Mouse (Mus musculus) liver, embryonic 14.5 days (tissue): Measurements from ENCODE around the gene Hspbap1. TPM values are rescaled to one million over a fixed set of nuclear protein-coding genes. Genes with fewer than 3 reads are reported as not detected.

Experiments
- ATAC-seq: fragments of 200-750 bp; cut with Nextera tagmentation; 2 replicates; pipeline ENCODE4 v1.8.0; 2017; ENCODE audit warnings: moderate number of reproducible peaks, mild to moderate bottlenecking, moderate library complexity; ENCODE audit not compliant: insufficient read depth
- DNase-seq, 3 experiments: peaks; one replicate each; pipeline ENCODE4 v3.0.0-alpha.2; 2012 to 2013; ENCODE audit warnings: low read depth in 3 of 3, low spot score in 3 of 3
- H3K27ac ChIP-seq: fragments of 300-500 bp; sonication (generic); 2 replicates; pipeline ENCODE4 v1.5.1; 2014; ENCODE audit warnings: moderate library complexity, mild to moderate bottlenecking, control low read depth, inconsistent platforms
- H3K27me3 ChIP-seq: fragments of 300-500 bp; sonication (generic); 2 replicates; pipeline ENCODE4 v1.6.1; 2014; ENCODE audit warnings: mild to moderate bottlenecking, low read length, moderate library complexity; ENCODE audit not compliant: control insufficient read depth, insufficient read depth
- H3K36me3 ChIP-seq: fragments of 300-500 bp; sonication (generic); replicated peaks from 2 replicates; pipeline ENCODE4 v1.6.1; 2014; ENCODE audit warnings: low read depth; ENCODE audit not compliant: control insufficient read depth, insufficient read depth
- H3K4me1 ChIP-seq, 2 experiments: fragments of 200-500 bp in 1 of 2; fragments of 300-500 bp in 1 of 2; sonication (generic) in 1 of 2; replicated peaks; 2 replicates each; pipeline ENCODE4 v1.6.1; 2012 to 2014; ENCODE audit warnings: antibody characterized with exemption in 1 of 2, inconsistent platforms in 1 of 2, low read length in 1 of 2; ENCODE audit not compliant: control insufficient read depth in 2 of 2, insufficient read depth in 2 of 2
- H3K4me2 ChIP-seq: fragments of 300-500 bp; sonication (generic); 2 replicates; pipeline ENCODE4 v1.6.1; 2014; ENCODE audit warnings: low read depth, mild to moderate bottlenecking, control low read depth, moderate library complexity
- H3K4me3 ChIP-seq, 2 experiments: fragments of 200-500 bp in 1 of 2; fragments of 300-500 bp in 1 of 2; sonication (generic) in 1 of 2; 2 replicates each; pipeline ENCODE4 v1.5.1; 2012 to 2014; ENCODE audit warnings: low read depth in 2 of 2, low read length in 2 of 2, mild to moderate bottlenecking in 2 of 2, control low read depth in 1 of 2, inconsistent platforms in 1 of 2, moderate library complexity in 1 of 2; ENCODE audit not compliant: insufficient read depth in 1 of 2
- H3K9ac ChIP-seq: fragments of 300-500 bp; sonication (generic); replicated peaks from 2 replicates; pipeline ENCODE4 v1.6.1; 2014; ENCODE audit warnings: mild to moderate bottlenecking, control low read depth, moderate library complexity
- H3K9me3 ChIP-seq: fragments of 300-500 bp; sonication (generic); 2 replicates; pipeline ENCODE4 v1.6.1; 2016; ENCODE audit warnings: low read length, mixed read lengths; ENCODE audit not compliant: control insufficient read depth
- CTCF ChIP-seq: IDR thresholded peaks from 2 replicates; pipeline ENCODE4 v1.5.1; 2016; ENCODE audit warnings: antibody characterized with exemption, low read depth, control low read depth
- EP300 ChIP-seq: IDR thresholded peaks from 2 replicates; pipeline ENCODE4 v1.6.1; 2016; ENCODE audit warnings: antibody characterized with exemption, low read depth
- WGBS: fragments of 180-500 bp; shearing (Covaris S2); extraction: QIAGEN DNeasy Blood & Tissue Kit; methylation state at CpG from one replicate; pipeline ENCODE4 v1.1.7; 2014; ENCODE audit not compliant: insufficient replicate concordance; 5-methylcytosine and 5-hydroxymethylcytosine counted together
- polyA plus RNA-seq, 2 experiments: library from polyadenylated mRNA; depleted of rRNA in 1 of 2; stranded (reverse) in 1 of 2; unstranded in 1 of 2; fragments of >200 nt; fragmentation: Nextera tagmentation in 1 of 2; extraction: Ambion mirVana in 1 of 2; gene quantifications; 2 replicates each; pipeline versions ENCODE4 v1.2.1 to v1.2.3; 2012 to 2014

Hspbap1 gene
- polyA plus RNA-seq, 2 experiments = 12.8 to 15.3 TPM

DNA sequence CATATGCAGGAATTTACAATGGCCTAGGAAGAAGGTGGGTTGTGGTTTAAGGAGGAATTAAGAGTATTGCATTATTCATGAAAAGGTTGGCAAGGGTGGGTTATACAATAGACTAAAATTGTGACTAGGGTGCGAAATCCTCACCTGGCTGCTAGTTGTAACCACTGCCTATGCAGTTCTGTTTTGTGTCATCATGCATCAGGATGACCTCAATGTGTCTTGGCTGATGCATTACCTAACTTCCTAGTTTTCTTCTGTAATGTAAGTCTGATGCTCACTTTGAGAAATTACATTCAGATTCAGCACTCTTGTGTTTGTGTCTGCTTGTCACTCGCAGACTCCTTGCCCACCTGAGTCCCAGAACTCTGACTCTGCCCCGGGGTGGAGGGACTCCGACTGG lies 18.3 kb upstream of the Hspbap1 start:
- Histone ChIP-seq H3K4me1 (peaks cover 14% of the 10 kb centered on the region in 2 experiments), H3K4me2 (no peak overlapping the region), H3K4me3 (no peak overlapping the region), H3K9ac (no peak overlapping the region), H3K27ac (no peak overlapping the region), H3K36me3 (no peaks in the 10 kb centered on the region; the same call in 1 of the 2 replicates), H3K9me3 (no peaks in the 10 kb centered on the region), H3K27me3 (no peaks in the 10 kb centered on the region)
- ATAC-seq (no peak), DNase-seq (no peak)
- no peak for TF ChIP-seq CTCF
- TF ChIP-seq EP300 = no peak
- 88% methylated on average over 4 of the region's 4 CpGs for whole genome bisulfite sequencing

DNA sequence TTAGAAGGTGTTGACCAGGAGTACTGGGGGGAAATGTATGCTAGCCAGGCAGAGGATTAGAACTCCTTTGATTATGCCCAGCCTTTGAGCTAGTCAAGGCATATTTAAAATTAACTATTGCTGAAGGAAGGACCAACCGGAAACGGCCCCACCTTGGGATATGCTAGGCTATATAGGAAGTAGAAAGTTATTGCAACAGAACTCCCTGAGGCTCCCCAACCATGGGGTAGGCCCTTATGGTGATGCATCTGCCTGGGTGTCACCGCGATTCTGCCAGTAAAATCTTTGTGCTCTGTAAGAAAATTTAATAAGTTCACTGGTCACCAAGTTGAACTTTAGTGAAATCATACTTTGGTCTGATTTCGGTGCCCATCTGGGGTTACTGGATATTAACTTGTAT lies 16.2 kb upstream of the Hspbap1 start:
- Histone ChIP-seq H3K4me2 (no peak overlapping the region), H3K4me3 (no peak overlapping the region), H3K4me1 (peaks cover 15% of the 10 kb centered on the region in 2 experiments), H3K27me3 (no peaks in the 10 kb centered on the region), H3K36me3 (no peaks in the 10 kb centered on the region; the same call in 1 of the 2 replicates), H3K27ac (no peak overlapping the region), H3K9me3 (no peaks in the 10 kb centered on the region), H3K9ac (no peak overlapping the region)
- DNase-seq (no peak), ATAC-seq (no peak)
- TF ChIP-seq EP300 (no peak), CTCF (no peak)
- 81% methylated on average over 5 of the region's 5 CpGs for WGBS

DNA sequence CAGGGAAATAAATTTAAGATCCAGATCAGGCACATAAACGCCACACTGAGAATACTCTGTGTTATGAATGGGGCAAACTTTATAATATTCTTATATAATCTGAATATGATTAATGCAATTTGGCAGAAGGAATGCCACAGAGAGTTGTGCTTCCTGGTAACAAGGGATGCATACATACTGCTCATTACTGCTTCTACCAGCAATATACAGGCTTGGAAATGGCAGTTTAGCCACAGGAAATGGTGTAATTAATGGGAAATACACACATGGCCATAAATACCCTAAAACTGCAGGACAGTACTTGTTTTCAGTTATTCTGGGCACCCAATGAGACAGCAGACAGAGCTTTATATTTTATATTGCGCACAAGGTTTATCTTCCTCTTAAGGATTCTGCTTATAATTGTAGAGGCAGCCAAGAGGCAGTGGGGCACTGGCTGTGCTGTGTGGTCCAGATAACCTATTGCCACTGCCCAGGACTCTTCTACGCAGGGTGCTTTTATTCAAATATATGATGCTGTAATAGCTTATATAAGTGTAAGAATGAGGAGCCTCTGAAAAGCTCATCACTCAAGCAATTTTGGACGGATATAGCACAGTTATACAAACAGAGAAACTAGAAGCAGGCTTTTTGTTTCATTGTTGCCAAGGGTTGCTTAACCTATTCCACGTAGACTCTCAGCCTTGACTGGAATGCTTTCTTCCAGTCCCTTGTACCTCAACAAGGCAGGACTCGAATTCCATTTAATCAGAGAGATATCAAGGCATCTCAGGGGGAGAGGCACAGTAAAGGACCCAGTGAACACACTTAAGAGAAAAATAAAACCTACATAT lies 14.5 kb upstream of the Hspbap1 start:
- ATAC-seq (peak; percentile 71), DNase-seq (no peak)
- 56% methylated on average over 6 of the region's 6 CpGs for WGBS
- Histone ChIP-seq H3K36me3 (no peaks in the 10 kb centered on the region), H3K9ac (no peak overlapping the region), H3K9me3 (no peaks in the 10 kb centered on the region), H3K4me1 (peaks cover 17 to 18% of the 10 kb centered on the region in 2 experiments), H3K4me3 (no peak overlapping the region; a peak in 1 of 4 replicates), H3K27me3 (no peaks in the 10 kb centered on the region), H3K27ac (peak overlapping the region; percentile 44), H3K4me2 (peak overlapping the region; percentile 48)
- no peak for TF ChIP-seq EP300
- TF ChIP-seq CTCF = no peak

DNA sequence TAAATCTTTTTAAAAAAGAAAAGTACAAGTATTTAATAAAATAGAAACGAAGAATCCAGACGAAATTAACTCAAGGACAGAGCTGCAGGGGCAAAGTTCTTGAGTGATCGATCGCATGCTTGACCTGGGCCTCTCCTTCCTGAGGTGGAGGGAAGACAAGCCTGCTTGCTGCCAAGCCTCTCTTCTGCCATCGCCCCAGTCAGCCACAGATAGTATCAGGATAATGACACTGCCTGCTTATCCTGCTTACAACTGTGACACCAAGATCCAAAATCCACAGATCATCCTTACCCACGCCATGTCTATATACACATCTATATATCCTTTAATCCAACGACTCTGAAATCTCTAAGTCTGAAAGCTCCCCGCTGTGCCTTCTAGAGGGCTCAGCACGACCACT lies 13.5 kb upstream of the Hspbap1 start:
- no peak overlapping the region for H3K9ac ChIP-seq
- no peak overlapping the region for H3K4me2 ChIP-seq
- H3K27me3 ChIP-seq = no peaks in the 10 kb centered on the region
- no peak overlapping the region for H3K27ac ChIP-seq
- peak; percentile 33; the same call in 1 of the 2 replicates for ATAC-seq
- H3K4me1 ChIP-seq = peaks cover 17 to 18% of the 10 kb centered on the region in 2 experiments
- WGBS = 62% methylated on average over 9 of the region's 9 CpGs
- DNase-seq = no peak
- no peak overlapping the region for H3K4me3 ChIP-seq
- no peaks in the 10 kb centered on the region for H3K9me3 ChIP-seq
- H3K36me3 ChIP-seq = no peaks in the 10 kb centered on the region
- no peak for TF ChIP-seq EP300
- TF ChIP-seq CTCF = no peak

DNA sequence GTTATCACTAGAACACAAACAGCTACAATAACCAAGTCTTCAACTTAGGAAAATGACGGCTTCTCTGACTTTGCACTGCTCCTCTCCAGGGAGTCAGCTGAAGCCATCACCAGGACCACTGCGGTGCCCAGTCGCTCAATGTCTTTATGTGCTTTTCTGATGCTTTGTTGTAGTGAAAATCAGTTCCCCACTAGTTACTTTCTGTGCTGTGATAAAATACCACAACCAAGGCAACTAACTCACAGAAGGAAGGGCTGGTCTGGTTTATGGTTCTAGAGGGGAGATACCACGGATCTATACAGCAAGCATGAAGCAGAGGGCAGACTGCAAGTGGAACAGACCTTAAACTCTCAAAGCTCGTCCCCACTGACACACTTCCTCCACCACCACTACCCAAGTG lies 10.8 kb upstream of the Hspbap1 start:
- Histone ChIP-seq H3K4me1 (peaks cover 29 to 32% of the 10 kb centered on the region in 2 experiments), H3K9ac (no peak overlapping the region), H3K9me3 (no peaks in the 10 kb centered on the region), H3K4me2 (no peak overlapping the region), H3K36me3 (no peaks in the 10 kb centered on the region), H3K4me3 (no peak overlapping the region), H3K27ac (no peak overlapping the region), H3K27me3 (no peaks in the 10 kb centered on the region)
- no peak for ATAC-seq
- TF ChIP-seq CTCF (no peak), EP300 (no peak)
- WGBS = 52% methylated on average over 5 of the region's 5 CpGs
- no peak for DNase-seq
